Mouse (Mus musculus): ENCODE measurements around the gene Cers6.

- TF ChIP-seq CTCF (IDR thresholded peaks at IDR 0.05; ENCODE audit: low read depth) (no peak), EP300 (IDR thresholded peaks at IDR 0.05; ENCODE audit: low read depth) (no peak)
These were observed 13.3 kb downstream of the Cers6 start for GRCm38 (mm10) chr2:68874575-68874974.
